Mouse (Mus musculus) ovary, postnatal 36 days (tissue): Measurements from ENCODE around the gene Zpbp2.

Source experiments
- DNase-seq: peaks from one replicate; pipeline ENCODE4 v3.0.0; 2022; ENCODE audit warnings: low spot score, mixed read lengths

The Zpbp2 gene

GRCm38 (mm10) chr11:98550975-98551828, at the start of gene Zpbp2:
TSS of gene Zpbp2 (plus strand) at chr11:98551097.
- DNase-seq = peak; percentile 91

DNA sequence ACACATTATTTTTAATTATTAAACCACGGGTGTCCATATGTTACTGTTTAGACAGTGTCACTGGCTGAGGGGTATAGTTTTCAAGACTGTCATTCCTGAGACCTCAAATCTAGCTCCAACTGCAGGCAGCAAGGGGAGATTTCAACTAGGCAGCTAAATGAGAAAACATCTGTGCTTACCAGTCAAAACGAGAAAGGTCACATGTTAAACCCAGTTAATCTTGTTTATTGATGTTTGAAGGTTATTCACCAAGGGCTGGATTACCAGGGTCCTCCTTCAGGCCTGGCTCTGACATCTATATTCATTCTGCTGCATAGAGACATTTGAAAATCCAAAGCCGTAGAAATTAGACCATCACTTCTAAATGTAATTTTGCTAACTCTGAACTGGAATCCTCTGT, 46.0 kb upstream of the Zpbp2 start:
- no peak for DNase-seq

DNA sequence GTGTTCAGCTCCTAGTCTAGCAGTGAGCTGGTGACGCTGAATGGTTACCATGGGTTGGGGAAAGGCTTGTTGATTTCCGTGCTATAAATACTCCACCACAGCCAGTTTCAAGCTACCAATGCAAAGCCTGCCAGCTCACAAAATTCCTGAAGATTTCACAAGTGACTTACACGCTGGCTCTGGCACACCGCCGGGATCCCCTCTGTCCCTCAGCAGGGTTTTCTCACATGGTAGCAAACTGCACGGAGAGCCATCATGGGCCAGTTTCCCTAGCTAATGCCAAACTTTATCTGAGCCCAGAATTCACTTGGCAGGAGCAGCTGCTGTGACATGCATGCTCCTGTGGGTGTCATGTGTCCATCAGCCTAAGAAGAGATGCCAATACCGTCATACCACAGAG, 41.5 kb upstream of the Zpbp2 start:
- DNase-seq = no peak

DNA sequence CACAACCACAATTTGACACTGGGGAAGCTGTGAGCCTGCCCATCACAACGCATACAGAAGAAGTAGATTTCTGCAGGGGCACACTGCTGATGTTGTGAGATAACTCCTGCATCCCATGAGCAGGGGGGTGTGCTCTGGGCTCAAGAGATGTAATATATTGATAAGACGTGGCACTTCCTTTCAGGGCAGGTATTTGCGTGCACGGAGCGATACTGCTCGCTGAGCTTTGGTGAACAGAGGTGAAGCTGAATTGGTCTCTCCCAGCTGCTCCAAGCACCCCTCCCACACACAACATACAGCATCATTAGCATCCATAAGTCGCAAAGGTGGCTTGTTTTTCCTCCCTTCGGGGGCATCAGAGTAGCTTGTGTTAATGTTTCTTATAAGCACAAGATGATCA, 40.8 kb upstream of the Zpbp2 start:
- no peak for DNase-seq

GRCm38 (mm10) chr11:98512881-98513280, 38.0 kb upstream of the Zpbp2 start:
- no peak for DNase-seq

DNA sequence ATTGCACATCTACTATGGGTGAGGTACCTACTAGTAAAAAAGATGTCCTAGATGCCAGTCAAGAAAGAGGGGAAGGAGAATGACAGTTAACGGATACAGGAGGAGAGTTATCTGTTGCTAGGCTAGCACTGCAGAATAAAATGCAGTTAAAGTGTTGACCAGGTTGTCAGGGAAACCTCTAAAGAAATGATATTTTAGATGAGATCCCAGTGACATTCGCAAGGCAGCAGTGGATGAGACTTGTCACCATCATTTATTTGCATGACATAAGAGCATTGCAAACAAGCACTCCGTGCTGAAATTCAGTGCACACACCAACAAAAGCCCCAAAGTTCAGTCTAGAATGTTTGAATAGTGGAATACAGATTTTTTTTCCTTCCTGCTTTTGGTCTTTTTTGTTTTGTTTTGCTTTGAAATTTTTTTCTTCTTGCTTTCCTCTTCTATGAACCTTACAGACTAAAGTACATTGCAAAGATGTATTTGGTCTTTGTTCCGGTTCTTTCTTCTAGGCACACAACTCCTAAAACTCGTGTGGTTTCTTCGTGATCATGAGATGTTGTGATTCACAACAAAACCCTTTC, 37.5 kb upstream of the Zpbp2 start:
- DNase-seq = no peak

DNA sequence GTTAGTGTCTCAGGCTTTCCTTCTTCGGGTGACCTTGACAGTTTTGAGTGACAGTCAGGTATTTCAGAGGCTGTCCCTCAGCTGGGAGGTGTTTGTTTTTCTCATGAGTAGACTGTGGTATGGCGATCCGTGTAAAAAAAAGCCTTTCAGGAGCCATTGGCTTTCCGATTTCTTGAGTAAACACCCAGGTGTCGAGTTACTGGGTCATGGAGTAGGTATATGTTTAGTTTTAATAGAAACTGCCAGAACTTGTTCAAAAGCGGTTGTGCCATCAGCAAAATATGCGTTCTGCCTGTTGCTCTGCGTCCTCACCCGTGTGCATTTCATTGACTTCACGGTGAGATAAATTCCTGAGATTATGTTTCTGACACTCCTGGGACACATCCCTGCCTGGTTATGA, 30.4 kb upstream of the Zpbp2 start:
- no peak for DNase-seq

DNA sequence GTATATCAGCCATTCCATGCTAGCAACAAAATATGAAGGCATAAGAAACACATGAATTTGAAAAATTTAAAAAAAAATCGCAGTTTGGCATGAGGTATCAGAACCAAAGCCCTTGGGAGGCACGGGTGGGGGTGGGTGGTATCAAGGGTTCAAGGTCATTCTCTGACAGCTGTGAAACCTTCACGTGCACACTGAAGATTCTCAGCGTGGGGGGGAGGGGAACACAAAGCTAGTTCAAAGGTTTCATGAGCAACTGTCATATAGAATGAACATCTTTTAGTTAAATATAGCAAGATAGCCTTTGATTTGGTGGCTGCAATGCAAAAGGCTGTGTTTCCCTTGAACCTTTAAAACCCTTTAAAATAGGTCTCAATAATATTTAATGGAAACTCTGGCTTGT, 25.8 kb upstream of the Zpbp2 start:
- no peak for DNase-seq

GRCm38 (mm10) chr11:98526824-98527461, 24.0 kb upstream of the Zpbp2 start:
- no peak for DNase-seq

DNA sequence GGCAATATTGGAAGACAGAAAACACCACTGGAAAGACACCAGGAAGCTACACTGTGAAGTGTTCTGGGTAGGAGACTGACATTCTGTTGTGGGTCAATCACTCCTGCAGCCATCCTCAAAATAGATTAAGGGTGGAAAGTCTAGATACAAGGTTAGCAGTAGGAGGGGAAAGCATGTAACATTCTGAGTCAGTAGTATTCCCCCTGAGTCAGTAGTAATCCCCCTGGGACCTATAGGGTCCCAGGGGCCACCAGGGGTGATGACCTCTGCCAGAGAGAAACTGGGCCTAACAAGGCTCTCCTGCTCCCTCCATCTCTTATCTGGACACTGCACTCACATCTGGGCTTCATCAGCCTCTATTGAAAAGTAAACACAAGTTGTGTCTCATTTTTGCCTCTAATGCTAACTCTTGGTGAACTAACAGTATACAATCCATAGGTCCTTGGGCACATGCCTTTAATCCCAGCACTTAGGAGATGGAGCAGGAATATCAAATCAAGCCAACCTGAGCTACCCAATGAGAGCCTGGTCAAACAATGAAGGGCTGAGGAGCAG, 13.3 kb upstream of the Zpbp2 start:
- no peak for DNase-seq

- DNase-seq = no peak
Observed at GRCm38 (mm10) chr11:98540319-98540718, 10.6 kb upstream of the Zpbp2 start.

- no peak for DNase-seq
Observed at GRCm38 (mm10) chr11:98542553-98542952, 8.3 kb upstream of the Zpbp2 start.

DNA sequence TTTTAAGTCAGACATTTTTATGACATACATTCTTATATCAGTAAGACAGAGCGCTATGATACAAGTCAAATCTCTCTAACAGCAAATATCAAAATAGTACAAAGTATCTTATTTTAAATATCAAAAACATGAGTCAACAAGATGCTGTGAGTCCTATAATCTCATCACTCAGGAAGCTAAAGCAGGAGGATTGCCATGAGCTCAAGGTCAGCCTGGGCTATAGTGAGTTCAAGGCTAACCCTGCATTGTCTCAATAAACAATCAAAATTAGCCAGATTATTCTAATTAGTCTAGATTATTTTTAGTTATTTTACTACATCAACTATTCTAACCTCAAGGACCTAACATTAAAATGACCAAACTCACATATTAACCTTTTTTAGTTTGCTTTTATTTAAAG, 7.5 kb upstream of the Zpbp2 start:
- no peak for DNase-seq

DNA sequence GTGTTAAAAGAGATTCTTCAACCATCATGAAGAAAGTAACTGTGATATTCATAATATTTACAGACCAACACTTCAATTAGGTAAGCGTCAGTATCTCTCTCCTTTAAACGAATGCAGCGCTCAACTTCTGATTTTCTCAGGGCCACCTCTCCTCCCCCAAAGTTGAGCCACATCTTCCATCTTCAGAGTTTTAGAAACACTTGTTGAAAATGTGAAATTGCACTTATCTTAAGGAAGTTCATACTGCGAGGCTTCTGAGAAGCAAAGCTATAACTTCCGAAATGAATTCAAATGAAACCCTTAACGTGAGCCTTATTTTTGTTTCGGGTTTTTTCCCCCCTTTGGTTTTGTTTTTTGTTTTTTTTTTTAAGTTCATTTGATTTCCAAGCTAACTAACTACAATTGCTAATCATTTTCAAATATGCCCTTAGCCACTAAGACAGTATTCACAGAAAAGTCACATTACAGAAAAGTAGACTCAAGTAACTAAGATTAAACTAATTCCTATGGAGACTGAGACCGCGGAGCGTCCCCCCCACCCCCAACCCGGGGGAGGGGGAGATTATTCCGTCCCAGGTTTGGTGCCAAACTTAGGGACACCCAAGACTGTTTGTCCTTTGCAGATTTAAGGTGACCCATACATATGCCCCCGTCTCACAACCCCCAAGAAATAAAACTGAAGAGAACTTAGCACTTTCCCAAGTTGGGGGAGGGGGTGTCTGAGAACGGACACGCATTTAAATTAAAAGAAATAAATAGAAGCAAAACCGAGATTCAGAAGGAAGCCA, 5.8 kb upstream of the Zpbp2 start:
- DNase-seq = no peak

DNA sequence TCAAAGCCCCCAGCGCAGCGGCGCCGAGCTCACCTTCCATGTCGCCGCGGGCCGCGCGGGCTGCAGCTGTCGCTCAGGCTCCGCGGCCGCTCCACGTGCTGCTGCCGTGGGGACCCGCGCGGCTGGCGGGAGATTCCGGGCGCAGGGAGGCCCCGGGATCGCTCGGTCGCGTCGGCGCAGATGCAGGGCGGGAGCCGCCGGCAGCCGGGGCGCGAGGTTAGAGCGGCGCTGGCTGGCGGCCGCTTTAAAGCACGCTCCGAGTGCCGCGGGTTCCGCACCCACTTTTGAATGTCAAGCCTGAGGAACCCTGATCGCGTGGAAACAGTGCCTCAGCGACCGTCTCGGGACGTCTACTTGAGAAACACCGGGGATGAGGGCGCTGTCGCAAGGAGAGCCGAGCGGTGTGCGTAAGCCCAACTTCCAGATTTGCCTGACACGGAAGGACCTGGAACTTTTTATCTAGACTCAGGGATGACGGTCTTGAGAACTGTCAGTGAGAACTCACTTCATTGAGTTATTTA, 5.1 kb upstream of the Zpbp2 start, which contains the start of gene Ikzf3:
Ikzf3 (minus strand) TSS at position 321 of the 521 bp plus-strand sequence.
- peak; percentile 45 for DNase-seq

DNA sequence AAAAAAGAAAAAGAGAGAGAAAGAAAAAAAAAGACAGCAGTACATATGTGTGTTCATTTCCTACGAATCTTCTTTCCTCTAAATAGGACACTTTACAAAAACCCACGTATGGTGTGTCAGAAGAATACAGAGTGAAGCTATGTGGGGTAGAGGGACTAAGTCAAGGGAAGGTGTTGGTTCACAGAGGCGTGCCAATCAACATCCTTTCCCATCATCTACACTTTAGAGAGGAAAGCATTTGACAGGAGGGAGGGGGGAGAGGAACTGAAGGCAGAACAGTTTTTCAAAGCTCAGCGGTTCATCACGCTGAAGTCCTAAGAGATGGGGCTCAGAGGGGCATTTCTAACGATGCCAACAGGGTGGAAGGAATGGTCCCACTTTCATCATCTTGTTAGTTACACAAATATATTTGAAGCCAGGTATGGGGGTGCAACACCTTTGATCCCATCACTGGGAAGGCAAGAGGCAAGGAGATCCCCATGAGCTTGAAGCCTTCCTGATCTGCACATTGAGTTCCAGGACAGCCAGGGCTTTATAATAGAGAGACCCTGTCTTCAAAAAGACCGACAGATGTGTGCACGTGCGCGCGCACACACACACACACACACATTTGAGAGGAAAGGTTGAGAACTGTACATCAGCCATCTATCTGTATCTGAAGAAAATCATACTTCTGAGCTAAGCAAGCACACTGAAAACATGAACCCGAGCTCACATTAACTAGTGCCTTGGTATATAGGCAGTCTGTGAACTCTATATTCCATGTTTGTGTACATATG, 4.2 kb upstream of the Zpbp2 start:
- DNase-seq = no peak

- no peak for DNase-seq
Observed at GRCm38 (mm10) chr11:98547308-98547693, 3.6 kb upstream of the Zpbp2 start.

- no peak for DNase-seq
Observed at GRCm38 (mm10) chr11:98549363-98549762, 1.5 kb upstream of the Zpbp2 start.

GRCm38 (mm10) chr11:98550311-98550974, 454 bp upstream of the Zpbp2 start:
- DNase-seq = no peak

- DNase-seq = no peak
Observed at GRCm38 (mm10) chr11:98553966-98554365, 3.1 kb downstream of the Zpbp2 start.
